ENCODE assay signal across 26 mouse cellular contexts in genomic region chr16:92190603-92191002, GRCm38 (mm10).
"Had no signal": no experiment of that assay in that cellular context is flagged by ENCODE, and none has a peak within 500 bp of the region (broad histone marks: within the 10 kb centered on the region; RNA-seq: fewer than 3 reads in every experiment).

No protein-coding gene starts in this region.

- H3K4me2 ChIP-seq: limb, embryonic 12.5 days; limb, embryonic 13.5 days; limb, embryonic 15.5 days; liver, embryonic 11.5 days; liver, embryonic 12.5 days; liver, embryonic 13.5 days; liver, embryonic 15.5 days; lung, embryonic 14.5 days; lung, embryonic 15.5 days; midbrain, embryonic 11.5 days; midbrain, embryonic 12.5 days; midbrain, embryonic 13.5 days; midbrain, embryonic 15.5 days had no signal

- DNase-seq: left cerebral cortex, postnatal 4 days; liver; liver, embryonic 13.5 days; liver, postnatal 0 days; lung, adult 18-20 months; lung, adult 2 months; lung, embryonic 14.5 days; lung, postnatal 10 days; lung, postnatal 14 days; lung, postnatal 36 days; lung, postnatal 4 days; midbrain, embryonic 14.5 days had no signal

- H3K4me3 ChIP-seq: limb, embryonic 10.5 days; limb, embryonic 12.5 days; limb, embryonic 13.5 days; limb, embryonic 15.5 days; liver, embryonic 12.5 days; liver, embryonic 13.5 days; liver, embryonic 15.5 days; lung, embryonic 15.5 days; megakaryocyte, embryonic 14.5 days; midbrain, embryonic 10.5 days; midbrain, embryonic 12.5 days; midbrain, embryonic 13.5 days; midbrain, embryonic 15.5 days had no signal

- H3K36me3 ChIP-seq: limb, embryonic 10.5 days; limb, embryonic 12.5 days; limb, embryonic 13.5 days; limb, embryonic 15.5 days; liver, embryonic 12.5 days; liver, embryonic 13.5 days; liver, embryonic 15.5 days; lung, embryonic 15.5 days; midbrain, embryonic 10.5 days; midbrain, embryonic 12.5 days; midbrain, embryonic 13.5 days; midbrain, embryonic 15.5 days had no signal

- H3K27me3 ChIP-seq: limb, embryonic 12.5 days; limb, embryonic 13.5 days; limb, embryonic 15.5 days; liver, embryonic 12.5 days; liver, embryonic 13.5 days; liver, embryonic 15.5 days; lung, embryonic 15.5 days; midbrain, embryonic 12.5 days; midbrain, embryonic 13.5 days; midbrain, embryonic 15.5 days had no signal
